Mouse (Mus musculus) ES-Bruce4 (cell line): ENCODE measurements around the gene Tnfsf12. TPM values are rescaled to one million over a fixed set of nuclear protein-coding genes. Genes with fewer than 3 reads are reported as not detected.

Source experiments
- H3K27ac ChIP-seq: 2 replicates; pipeline ENCODE4 v1.5.1; 2012; ENCODE audit warnings: low read length, inconsistent platforms; ENCODE audit not compliant: insufficient read depth
- H3K27me3 ChIP-seq: 2 replicates; pipeline ENCODE4 v1.6.1; 2012; ENCODE audit warnings: mild to moderate bottlenecking, low read length, inconsistent platforms; ENCODE audit not compliant: control insufficient read depth, poor library complexity, insufficient read depth, severe bottlenecking
- H3K36me3 ChIP-seq: 2 replicates; pipeline ENCODE4 v1.6.1; 2012; ENCODE audit warnings: inconsistent platforms, mild to moderate bottlenecking, low read length, moderate library complexity; ENCODE audit not compliant: control insufficient read depth, poor library complexity, insufficient read depth, severe bottlenecking
- H3K4me1 ChIP-seq: one replicate; pipeline ENCODE4 v1.8.1; 2011; ENCODE audit warnings: low read length; ENCODE audit not compliant: control insufficient read depth, insufficient read depth
- H3K4me3 ChIP-seq: 2 replicates; pipeline ENCODE4 v1.5.1; 2011; ENCODE audit warnings: low read depth, mild to moderate bottlenecking, low read length
- H3K9ac ChIP-seq: 2 replicates; pipeline ENCODE4 v1.6.1; 2012; ENCODE audit warnings: low read depth, mild to moderate bottlenecking, inconsistent platforms; ENCODE audit not compliant: poor library complexity, severe bottlenecking
- H3K9me3 ChIP-seq: replicated peaks from 2 replicates; pipeline ENCODE4 v1.6.1; 2012; ENCODE audit warnings: mild to moderate bottlenecking, low read length, inconsistent platforms; ENCODE audit not compliant: control insufficient read depth, poor library complexity, insufficient read depth, severe bottlenecking
- CTCF ChIP-seq: IDR thresholded peaks from one replicate; pipeline ENCODE4 v1.8.1; 2011; ENCODE audit warnings: low read depth, low read length
- EP300 ChIP-seq: IDR thresholded peaks from 2 replicates; pipeline ENCODE4 v1.6.1; 2011; ENCODE audit warnings: low read depth, low read length; ENCODE audit not compliant: insufficient read depth
- POLR2A ChIP-seq: IDR thresholded peaks from one replicate; pipeline ENCODE4 v1.8.1; 2011; ENCODE audit warnings: low read length; ENCODE audit not compliant: insufficient read depth
- polyA plus RNA-seq: library from polyadenylated mRNA; stranded (reverse); fragments of >200 nt; gene quantifications from 2 replicates; pipeline ENCODE4 v1.2.4, GENCODE M21; 2011; ENCODE audit warnings: low read depth; ENCODE audit not compliant: missing spikeins, insufficient read depth, insufficient read length

Tnfsf12 gene
- polyA plus RNA-seq, 1 experiment: 3.4 TPM

DNA sequence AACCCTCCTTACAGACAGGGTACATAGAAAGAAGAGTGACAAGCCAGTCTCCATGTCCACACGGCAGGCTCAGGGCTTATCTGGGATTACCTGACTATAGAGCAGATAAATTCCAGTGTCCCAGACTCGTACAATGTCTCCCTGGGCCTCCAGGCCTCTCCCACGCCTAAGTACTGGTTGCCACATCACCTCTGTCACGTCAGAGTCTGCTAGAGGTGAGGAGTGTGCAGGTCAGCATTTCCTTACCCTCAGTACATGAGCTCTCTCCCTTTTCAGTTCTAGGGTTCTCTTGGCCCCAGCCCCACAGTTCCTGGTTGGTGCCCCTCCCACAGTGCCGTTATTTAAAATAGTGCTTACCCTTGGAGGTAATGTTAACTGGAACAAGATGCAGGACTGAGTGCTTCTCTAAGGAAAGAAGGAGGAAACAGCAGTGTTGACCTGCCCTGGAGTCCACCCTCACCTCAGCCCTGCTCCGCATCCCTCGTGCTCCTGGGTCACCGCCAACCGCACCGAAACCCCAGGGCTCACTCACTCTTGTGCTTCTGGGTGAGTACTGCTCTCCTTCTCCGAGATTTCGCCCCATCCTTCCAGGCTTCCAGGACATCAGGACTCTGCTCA, 11.4 kb downstream of the Tnfsf12 start:
- TF ChIP-seq EP300: no peak
- TF ChIP-seq CTCF: no peak
- no peak for TF ChIP-seq POLR2A
- Histone ChIP-seq H3K4me3 (peak overlapping the region; percentile 68), H3K4me1 (no peaks in the 10 kb centered on the region), H3K9ac (peak overlapping the region; percentile 85), H3K27ac (peak overlapping the region; percentile 65), H3K36me3 (peaks cover 11% of the 10 kb centered on the region), H3K27me3 (no peaks in the 10 kb centered on the region), H3K9me3 (no peaks in the 10 kb centered on the region)

- peaks cover 18% of the 10 kb centered on the region for H3K36me3 ChIP-seq
- no peaks in the 10 kb centered on the region for H3K4me1 ChIP-seq
- TF ChIP-seq POLR2A (no peak), CTCF (no peak), EP300 (no peak)
- no peaks in the 10 kb centered on the region for H3K9me3 ChIP-seq
- H3K27me3 ChIP-seq: no peaks in the 10 kb centered on the region
- H3K27ac ChIP-seq: peak overlapping the region; percentile 65
- peak overlapping the region; percentile 68 for H3K4me3 ChIP-seq
- peak overlapping the region; percentile 85 for H3K9ac ChIP-seq
These were observed 12.1 kb downstream of the Tnfsf12 start for GRCm38 (mm10) chr11:69683576-69683975.

- H3K9ac ChIP-seq: peak overlapping the region; percentile 85
- peak overlapping the region; percentile 71 for H3K4me3 ChIP-seq
- H3K27ac ChIP-seq: peak overlapping the region; percentile 65; the same call in 1 of the 2 replicates
- no peaks in the 10 kb centered on the region for H3K4me1 ChIP-seq
- peaks cover 24% of the 10 kb centered on the region for H3K36me3 ChIP-seq
- no peaks in the 10 kb centered on the region for H3K27me3 ChIP-seq
- TF ChIP-seq CTCF: peak; percentile 86
- no peak for TF ChIP-seq POLR2A
- H3K9me3 ChIP-seq: no peaks in the 10 kb centered on the region
These were observed 12.7 kb downstream of the Tnfsf12 start for GRCm38 (mm10) chr11:69682840-69683533.

- H3K9me3 ChIP-seq: no peaks in the 10 kb centered on the region
- peak overlapping the region; percentile 85 for H3K9ac ChIP-seq
- H3K27ac ChIP-seq: peak overlapping the region; percentile 32
- TF ChIP-seq CTCF: no peak
- no peak for TF ChIP-seq POLR2A
- no peak for TF ChIP-seq EP300
- peak overlapping the region; percentile 71 for H3K4me3 ChIP-seq
- peaks cover 30% of the 10 kb centered on the region for H3K36me3 ChIP-seq
- H3K4me1 ChIP-seq: no peaks in the 10 kb centered on the region
- no peaks in the 10 kb centered on the region for H3K27me3 ChIP-seq
These were observed 13.3 kb downstream of the Tnfsf12 start for GRCm38 (mm10) chr11:69682209-69682839.

- Histone ChIP-seq H3K27me3 (no peaks in the 10 kb centered on the region), H3K9me3 (no peaks in the 10 kb centered on the region), H3K36me3 (peaks cover 38% of the 10 kb centered on the region), H3K9ac (peak within 1 kb of the TSS; percentile 85), H3K27ac (peak within 1 kb of the TSS; percentile 58), H3K4me3 (peak within 1 kb of the TSS; percentile 71), H3K4me1 (no peaks in the 10 kb centered on the region)
- TF ChIP-seq CTCF (no peak), EP300 (peak; percentile 65; the same call in 1 of the 2 replicates), POLR2A (peak; percentile 86)
These were observed 14.1 kb downstream of the Tnfsf12 start, which contains the start of gene Senp3 for GRCm38 (mm10) chr11:69681314-69682208. Gene Senp3 (minus strand): TSS chr11:69682084.
